Mouse (Mus musculus) intestine, postnatal 0 days (tissue): ENCODE measurements around the gene Pou3f4. TPM values are rescaled to one million over a fixed set of nuclear protein-coding genes. Genes with fewer than 3 reads are reported as not detected.
"Not testable (repeated sequence)": the region's sequence is repeated elsewhere in the genome, so short reads cannot be mapped to it uniquely, and the experiment has no call there.

Experiments used
- ATAC-seq: fragments of 200-750 bp; cut with Nextera tagmentation; 2 replicates; pipeline ENCODE4 v1.8.0; 2017; ENCODE audit warnings: mild to moderate bottlenecking, moderate TSS enrichment, moderate library complexity
- H3K27ac ChIP-seq: fragments of 300-500 bp; sonication (generic); 2 replicates; pipeline ENCODE4 v1.5.1; 2014; ENCODE audit warnings: mild to moderate bottlenecking, low read depth, low read length, moderate library complexity
- H3K27me3 ChIP-seq: fragments of 300-500 bp; sonication (generic); replicated peaks from 2 replicates; pipeline ENCODE4 v1.6.1; 2014; ENCODE audit warnings: low read length, mixed read lengths; ENCODE audit not compliant: control insufficient read depth, insufficient read depth
- H3K36me3 ChIP-seq: fragments of 300-500 bp; sonication (generic); 2 replicates; pipeline ENCODE4 v1.6.1; 2014; ENCODE audit warnings: mild to moderate bottlenecking, moderate library complexity; ENCODE audit not compliant: control insufficient read depth, insufficient read depth
- H3K4me1 ChIP-seq: fragments of 300-500 bp; sonication (generic); replicated peaks from 2 replicates; pipeline ENCODE4 v1.6.1; 2014; ENCODE audit warnings: antibody characterized with exemption, low read length, mixed read lengths; ENCODE audit not compliant: control insufficient read depth, insufficient read depth
- H3K4me2 ChIP-seq: fragments of 300-500 bp; sonication (generic); replicated peaks from 2 replicates; pipeline ENCODE4 v1.6.1; 2014; ENCODE audit warnings: low read depth, mild to moderate bottlenecking, moderate library complexity
- H3K4me3 ChIP-seq: fragments of 300-500 bp; sonication (generic); 2 replicates; pipeline ENCODE4 v1.5.1; 2014; ENCODE audit warnings: low read depth, low read length
- H3K9ac ChIP-seq: fragments of 300-500 bp; sonication (generic); 2 replicates; pipeline ENCODE4 v1.6.1; 2014; ENCODE audit warnings: mild to moderate bottlenecking, low read depth, low read length
- H3K9me3 ChIP-seq: fragments of 300-500 bp; sonication (generic); 2 replicates; pipeline ENCODE4 v1.6.1; 2016; ENCODE audit warnings: mixed run types; ENCODE audit not compliant: control insufficient read depth
- CTCF ChIP-seq: sonication (generic); IDR thresholded peaks from 2 replicates; pipeline ENCODE4 v1.5.1; 2016; ENCODE audit warnings: low read depth, mild to moderate bottlenecking, control low read depth, antibody characterized with exemption, moderate library complexity
- WGBS: fragments of 180-500 bp; shearing (Covaris S2); extraction: QIAGEN DNeasy Blood & Tissue Kit; methylation state at CpG from one replicate; pipeline ENCODE4 v1.1.7; 2014; 5-methylcytosine and 5-hydroxymethylcytosine counted together
- polyA plus RNA-seq: library from polyadenylated mRNA; unstranded; fragments of >200 nt; fragmentation: Nextera tagmentation; extraction: Ambion mirVana; gene quantifications from 2 replicates; pipeline ENCODE4 v1.2.1, GENCODE M21; 2015

The Pou3f4 gene
- 0.04 and 0.05 TPM in 2 replicates for polyA plus RNA-seq

GRCm38 (mm10) chrX:110814151-110814571, at the start of gene Pou3f4:
TSS of gene Pou3f4 (plus strand) at chrX:110814280.
- H3K36me3 ChIP-seq = no peaks in the 10 kb centered on the region
- ATAC-seq = no peak
- H3K27ac ChIP-seq = no peak within 1 kb of the TSS
- H3K4me3 ChIP-seq = peak within 1 kb of the TSS; percentile 29
- H3K27me3 ChIP-seq = peaks cover 6% of the 10 kb centered on the region; the same call in 1 of the 2 replicates
- no peaks in the 10 kb centered on the region for H3K9me3 ChIP-seq
- no peak within 1 kb of the TSS for H3K9ac ChIP-seq
- peak within 1 kb of the TSS; percentile 60 for H3K4me2 ChIP-seq
- WGBS = 15% methylated on average over 20 of the region's 20 CpGs
- no peak for TF ChIP-seq CTCF
- no peaks in the 10 kb centered on the region for H3K4me1 ChIP-seq

- no peak overlapping the region for H3K4me3 ChIP-seq
- H3K36me3 ChIP-seq = no peaks in the 10 kb centered on the region
- ATAC-seq = no peak
- no peak overlapping the region for H3K27ac ChIP-seq
- WGBS = 48% methylated on average over 1 of the region's 1 CpGs
- H3K27me3 ChIP-seq = no peaks in the 10 kb centered on the region
- TF ChIP-seq CTCF = no peak
- H3K4me2 ChIP-seq = no peak overlapping the region
- H3K4me1 ChIP-seq = no peaks in the 10 kb centered on the region
- H3K9me3 ChIP-seq = no peaks in the 10 kb centered on the region
- no peak overlapping the region for H3K9ac ChIP-seq
These were observed 48.1 kb upstream of the Pou3f4 start for GRCm38 (mm10) chrX:110765939-110766338.

GRCm38 (mm10) chrX:110774807-110775206, 39.3 kb upstream of the Pou3f4 start:
- not testable (repeated sequence) for H3K4me3 ChIP-seq, H3K27me3 ChIP-seq, H3K4me1 ChIP-seq, H3K9me3 ChIP-seq, H3K4me2 ChIP-seq, H3K27ac ChIP-seq, H3K9ac ChIP-seq, ATAC-seq, H3K36me3 ChIP-seq

GRCm38 (mm10) chrX:110802502-110802901, 11.6 kb upstream of the Pou3f4 start:
- Histone ChIP-seq H3K27ac (no peak overlapping the region), H3K4me3 (no peak overlapping the region), H3K9ac (no peak overlapping the region), H3K4me2 (no peak overlapping the region), H3K4me1 (no peaks in the 10 kb centered on the region), H3K9me3 (no peaks in the 10 kb centered on the region), H3K36me3 (no peaks in the 10 kb centered on the region), H3K27me3 (no peaks in the 10 kb centered on the region)
- TF ChIP-seq CTCF = no peak
- 50% methylated on average over 2 of the region's 2 CpGs for WGBS
- no peak for ATAC-seq

- Histone ChIP-seq H3K27ac (no peak overlapping the region), H3K9me3 (no peaks in the 10 kb centered on the region), H3K4me1 (no peaks in the 10 kb centered on the region), H3K4me2 (no peak overlapping the region), H3K27me3 (no peaks in the 10 kb centered on the region), H3K36me3 (no peaks in the 10 kb centered on the region), H3K9ac (no peak overlapping the region), H3K4me3 (no peak overlapping the region)
- no peak for TF ChIP-seq CTCF
- 68% methylated on average over 4 of the region's 4 CpGs for WGBS
- no peak for ATAC-seq
These were observed 4.0 kb upstream of the Pou3f4 start for GRCm38 (mm10) chrX:110810001-110810578.

- H3K27ac ChIP-seq = no peak overlapping the region
- no peak for ATAC-seq
- H3K36me3 ChIP-seq = no peaks in the 10 kb centered on the region
- no peaks in the 10 kb centered on the region for H3K4me1 ChIP-seq
- no peak overlapping the region for H3K9ac ChIP-seq
- H3K4me3 ChIP-seq = no peak overlapping the region
- 56% methylated on average over 5 of the region's 5 CpGs for WGBS
- no peak for TF ChIP-seq CTCF
- H3K27me3 ChIP-seq = no peaks in the 10 kb centered on the region
- no peak overlapping the region for H3K4me2 ChIP-seq
- H3K9me3 ChIP-seq = no peaks in the 10 kb centered on the region
These were observed 3.1 kb upstream of the Pou3f4 start for GRCm38 (mm10) chrX:110810753-110811506.
